Mouse (Mus musculus) ES-Bruce4 (cell line): ENCODE data around the gene Fam234a. TPM values are rescaled to one million over a fixed set of nuclear protein-coding genes. Genes with fewer than 3 reads are reported as not detected.
A peak's percentile ranks its signal among the peaks of the same experiment; 100 is the strongest.
"Not testable (repeated sequence)": the region's sequence is repeated elsewhere in the genome, so short reads cannot be mapped to it uniquely, and the experiment has no call there.

Source experiments
- H3K27ac ChIP-seq: 2 replicates; pipeline ENCODE4 v1.5.1; 2012; ENCODE audit warnings: low read length, inconsistent platforms; ENCODE audit not compliant: insufficient read depth
- H3K27me3 ChIP-seq: 2 replicates; pipeline ENCODE4 v1.6.1; 2012; ENCODE audit warnings: mild to moderate bottlenecking, low read length, inconsistent platforms; ENCODE audit not compliant: control insufficient read depth, poor library complexity, insufficient read depth, severe bottlenecking
- H3K36me3 ChIP-seq: 2 replicates; pipeline ENCODE4 v1.6.1; 2012; ENCODE audit warnings: inconsistent platforms, mild to moderate bottlenecking, low read length, moderate library complexity; ENCODE audit not compliant: control insufficient read depth, poor library complexity, insufficient read depth, severe bottlenecking
- H3K4me1 ChIP-seq: one replicate; pipeline ENCODE4 v1.8.1; 2011; ENCODE audit warnings: low read length; ENCODE audit not compliant: control insufficient read depth, insufficient read depth
- H3K4me3 ChIP-seq: 2 replicates; pipeline ENCODE4 v1.5.1; 2011; ENCODE audit warnings: low read depth, mild to moderate bottlenecking, low read length
- H3K9ac ChIP-seq: 2 replicates; pipeline ENCODE4 v1.6.1; 2012; ENCODE audit warnings: low read depth, mild to moderate bottlenecking, inconsistent platforms; ENCODE audit not compliant: poor library complexity, severe bottlenecking
- H3K9me3 ChIP-seq: replicated peaks from 2 replicates; pipeline ENCODE4 v1.6.1; 2012; ENCODE audit warnings: mild to moderate bottlenecking, low read length, inconsistent platforms; ENCODE audit not compliant: control insufficient read depth, poor library complexity, insufficient read depth, severe bottlenecking
- CTCF ChIP-seq: IDR thresholded peaks from one replicate; pipeline ENCODE4 v1.8.1; 2011; ENCODE audit warnings: low read depth, low read length
- EP300 ChIP-seq: IDR thresholded peaks from 2 replicates; pipeline ENCODE4 v1.6.1; 2011; ENCODE audit warnings: low read depth, low read length; ENCODE audit not compliant: insufficient read depth
- POLR2A ChIP-seq: IDR thresholded peaks from one replicate; pipeline ENCODE4 v1.8.1; 2011; ENCODE audit warnings: low read length; ENCODE audit not compliant: insufficient read depth
- polyA plus RNA-seq: library from polyadenylated mRNA; stranded (reverse); fragments of >200 nt; gene quantifications from 2 replicates; pipeline ENCODE4 v1.2.4, GENCODE M21; 2011; ENCODE audit warnings: low read depth; ENCODE audit not compliant: missing spikeins, insufficient read depth, insufficient read length

Fam234a gene
- polyA plus RNA-seq, 1 experiment: 23.7 TPM

DNA sequence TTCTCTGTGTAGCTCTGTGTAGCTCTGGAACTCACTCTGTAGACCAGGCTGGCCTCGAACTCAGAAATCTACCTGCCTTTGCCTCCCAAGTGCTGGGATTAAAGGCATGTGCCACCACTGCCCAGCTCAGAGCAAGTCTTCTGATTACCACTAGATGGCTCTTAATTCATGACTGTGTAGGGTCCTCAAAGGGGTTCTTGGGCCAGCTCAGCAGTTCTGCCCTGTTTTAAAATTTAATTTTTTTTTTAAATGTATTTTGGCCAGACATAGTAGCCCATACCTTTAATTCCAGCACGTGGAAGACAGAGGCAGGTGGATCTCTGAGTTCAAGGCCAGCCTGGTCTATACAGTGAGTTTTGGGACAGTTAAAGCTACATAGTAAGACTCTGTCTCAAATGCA is 68.8 kb downstream of the Fam234a start:
- H3K36me3 ChIP-seq: peaks cover 15% of the 10 kb centered on the region
- not testable (repeated sequence) for H3K27ac ChIP-seq, H3K9me3 ChIP-seq, H3K9ac ChIP-seq, H3K4me1 ChIP-seq, H3K4me3 ChIP-seq, H3K27me3 ChIP-seq
- peak; percentile 11 for TF ChIP-seq CTCF

DNA sequence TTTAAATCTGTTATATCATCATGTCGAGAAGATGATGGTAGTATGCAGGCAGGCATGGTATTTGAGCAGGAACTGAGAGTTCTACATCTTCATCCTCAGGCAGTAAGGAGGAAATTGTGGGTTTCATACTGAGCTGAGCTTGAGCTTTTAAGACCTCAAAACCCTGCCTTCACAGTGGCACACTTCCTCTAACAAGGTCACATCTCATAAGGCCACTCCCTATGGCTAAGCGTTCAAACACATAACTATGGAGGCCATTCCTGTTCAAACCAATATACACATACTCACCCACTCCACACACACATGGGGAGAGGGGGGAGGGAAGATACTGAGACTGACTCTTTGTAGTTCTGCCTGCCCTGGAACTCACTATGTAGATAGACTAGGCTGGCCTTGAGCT is 76.0 kb downstream of the Fam234a start:
- Histone ChIP-seq H3K27me3 (no peaks in the 10 kb centered on the region; the same call in 1 of the 2 replicates), H3K36me3 (peaks cover 8% of the 10 kb centered on the region; the same call in 1 of the 2 replicates), H3K4me1 (no peaks in the 10 kb centered on the region), H3K9me3 (no peaks in the 10 kb centered on the region), H3K27ac (no peak overlapping the region), H3K4me3 (no peak overlapping the region), H3K9ac (no peak overlapping the region)
- TF ChIP-seq CTCF: no peak
- no peak for TF ChIP-seq POLR2A
- no peak for TF ChIP-seq EP300

DNA sequence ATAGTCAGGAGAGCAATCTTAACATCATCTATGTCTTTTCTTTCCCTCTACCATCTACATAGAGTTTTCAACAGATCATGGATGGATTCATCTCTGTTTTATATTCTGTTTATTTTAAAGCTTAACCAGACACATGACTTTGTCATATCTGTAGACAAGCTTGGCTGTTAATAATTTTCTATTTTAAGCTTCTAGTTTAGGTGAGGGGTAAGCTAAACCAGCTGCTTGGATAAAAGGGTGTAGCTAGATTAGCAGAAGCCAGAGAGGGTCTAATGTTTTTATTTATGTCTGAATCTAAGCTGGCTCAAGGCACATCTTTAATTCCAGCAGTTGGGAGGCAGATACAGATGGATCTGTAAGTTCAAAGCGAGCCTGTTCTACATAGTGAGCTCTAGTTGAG is 81.3 kb downstream of the Fam234a start:
- H3K27me3 ChIP-seq: no peaks in the 10 kb centered on the region; the same call in 1 of the 2 replicates
- no peaks in the 10 kb centered on the region for H3K9me3 ChIP-seq
- H3K9ac ChIP-seq: no peak overlapping the region
- H3K27ac ChIP-seq: no peak overlapping the region
- TF ChIP-seq CTCF (no peak), EP300 (no peak), POLR2A (no peak)
- H3K4me3 ChIP-seq: no peak overlapping the region
- H3K36me3 ChIP-seq: peaks cover 4% of the 10 kb centered on the region; the same call in 1 of the 2 replicates
- no peaks in the 10 kb centered on the region for H3K4me1 ChIP-seq

Other genes starting within 250 kb of the Fam234a start
- 27.5 and 27.6 TPM in 2 replicates for gene Rab11fip3, start 174.7 kb downstream of the Fam234a start, polyA plus RNA-seq
- gene Decr2, start 153.9 kb downstream of the Fam234a start, polyA plus RNA-seq: 24.3 and 26.4 TPM in 2 replicates
- 110 and 115 TPM in 2 replicates for gene Nme4, start 148.6 kb downstream of the Fam234a start, polyA plus RNA-seq
- 15.6 and 16.5 TPM in 2 replicates for gene Tmem8, start 130.9 kb downstream of the Fam234a start, polyA plus RNA-seq
- gene Mrpl28, start 120.7 kb downstream of the Fam234a start, polyA plus RNA-seq: 97.6 and 105 TPM in 2 replicates
- 40.5 and 41.0 TPM in 2 replicates for gene Axin1, start 105.6 kb downstream of the Fam234a start, polyA plus RNA-seq
- gene Pdia2, start 45.2 kb downstream of the Fam234a start, polyA plus RNA-seq: 0.43 TPM in 1 of 2 replicates, not detected in the other
- gene Rgs11, start 41.3 kb downstream of the Fam234a start, polyA plus RNA-seq: 2.4 and 4.2 TPM in 2 replicates
- 9.5 and 9.8 TPM in 2 replicates for gene Arhgdig, start 36.5 kb downstream of the Fam234a start, polyA plus RNA-seq
- 105 and 110 TPM in 2 replicates for gene Luc7l, start 8.7 kb upstream of the Fam234a start, polyA plus RNA-seq
- gene Neurl1b, start 170.6 kb upstream of the Fam234a start, polyA plus RNA-seq: 3.3 and 4.2 TPM in 2 replicates